8 mouse cellular contexts compared by ENCODE assay signal in genomic region chr19:57411375-57412196, GRCm38 (mm10). TPM values are rescaled to one million over a fixed set of nuclear protein-coding genes. Genes with fewer than 3 reads are reported as not detected.
DNase-seq lines count a peak whose midpoint lies in the region; ATAC-seq and TF ChIP-seq lines count a peak whose summit lies in the region.

No protein-coding gene starts in this region.

- no peak for TF ChIP-seq CTCF in E14TG2a.4 (conservative IDR thresholded peaks at IDR 0.05; ENCODE audit: low read length)
- TF ChIP-seq CTCF in layer of hippocampus, adult 2 months (conservative IDR thresholded peaks at IDR 0.05) = peak; percentile 26
- no peak for TF ChIP-seq CTCF in lung, adult 2 months (IDR thresholded peaks at IDR 0.05; ENCODE audit: insufficient read depth, low read length)

- no peak for TF ChIP-seq POLR2A in lung, adult 2 months (IDR thresholded peaks at IDR 0.05; ENCODE audit: borderline replicate concordance, extremely low read depth, low read depth, low read length)

- H3K9me3 ChIP-seq in E14TG2a.4 (ENCODE audit: low read length) = no peaks in the 10 kb centered on the region
- no peaks in the 10 kb centered on the region for H3K9me3 ChIP-seq in hindbrain, embryonic 10.5 days
- no peaks in the 10 kb centered on the region for H3K9me3 ChIP-seq in neural tube, embryonic 15.5 days (replicated peaks)

- peak; percentile 80 for ATAC-seq in frontal cortex, adult (ENCODE audit: low TSS enrichment)
- peak; percentile 83 for ATAC-seq in neural tube, embryonic 15.5 days (ENCODE audit: low FRiP score)

- peak overlapping the region; percentile 66 for H3K4me3 ChIP-seq in E14TG2a.4 (replicated peaks; ENCODE audit: low read length)
- H3K4me3 ChIP-seq in hindbrain, embryonic 10.5 days = peak overlapping the region; percentile 6; the same call in 1 of the 2 replicates
- peak overlapping the region; percentile 33 for H3K4me3 ChIP-seq in layer of hippocampus, adult 2 months
- H3K4me3 ChIP-seq in lung, adult 2 months (replicated peaks; ENCODE audit: extremely low read depth, low read depth, low read length) = peak overlapping the region; percentile 25
- H3K4me3 ChIP-seq in neural tube, embryonic 15.5 days (replicated peaks) = no peak overlapping the region

- DNase-seq in cerebellum, adult 18-20 months = peak; percentile 73 to 75
- peak; percentile 44 for DNase-seq in hindbrain, embryonic 10.5 days (ENCODE audit: low spot score)
- DNase-seq in layer of hippocampus, adult 2 months (ENCODE audit: low spot score in 2 of 2) = peak; percentile 20 to 27
- peak; percentile 16 for DNase-seq in lung, adult 2 months
- DNase-seq in thymus, adult 18-20 months = peak; percentile 43 to 63

- H3K36me3 ChIP-seq in E14TG2a.4 (ENCODE audit: insufficient read depth, low read length) = no peaks in the 10 kb centered on the region
- H3K36me3 ChIP-seq in hindbrain, embryonic 10.5 days = no peaks in the 10 kb centered on the region
- H3K36me3 ChIP-seq in neural tube, embryonic 15.5 days = no peaks in the 10 kb centered on the region

- H3K4me1 ChIP-seq in E14TG2a.4 (replicated peaks; ENCODE audit: low read depth, low read length) = peaks cover 16% of the 10 kb centered on the region
- peaks cover 14% of the 10 kb centered on the region for H3K4me1 ChIP-seq in hindbrain, embryonic 10.5 days (replicated peaks)
- no peaks in the 10 kb centered on the region for H3K4me1 ChIP-seq in lung, adult 2 months (ENCODE audit: control insufficient read depth, insufficient read depth, low read length)
- H3K4me1 ChIP-seq in neural tube, embryonic 15.5 days = peaks cover 11% of the 10 kb centered on the region

- H3K27ac ChIP-seq in hindbrain, embryonic 10.5 days = peak overlapping the region; percentile 72
- peak overlapping the region; percentile 16; the same call in 1 of the 2 replicates for H3K27ac ChIP-seq in layer of hippocampus, adult 2 months
- peak overlapping the region; percentile 57 for H3K27ac ChIP-seq in neural tube, embryonic 15.5 days (replicated peaks)

- peaks cover 19% of the 10 kb centered on the region for H3K27me3 ChIP-seq in E14TG2a.4 (ENCODE audit: insufficient read depth, low read length)
- no peaks in the 10 kb centered on the region for H3K27me3 ChIP-seq in hindbrain, embryonic 10.5 days (ENCODE audit: insufficient read depth, poor library complexity, severe bottlenecking)
- H3K27me3 ChIP-seq in neural tube, embryonic 15.5 days (replicated peaks) = no peaks in the 10 kb centered on the region

- peak overlapping the region; percentile 49 for H3K4me2 ChIP-seq in neural tube, embryonic 15.5 days

- H3K9ac ChIP-seq in neural tube, embryonic 15.5 days (replicated peaks) = peak overlapping the region; percentile 15; the same call in 1 of the 2 replicates

- WGBS in hindbrain, embryonic 10.5 days = 44% methylated on average over 29 of the region's 29 CpGs
- 13% methylated on average over 29 of the region's 29 CpGs for WGBS in lung, adult 2 months
- WGBS in neural tube, embryonic 15.5 days = 16% methylated on average over 29 of the region's 29 CpGs

RNA-seq across cellular contexts. Expression of gene Trub1, which starts 41.1 kb away (rescaled TPM):
- polyA plus RNA-seq in hindbrain, embryonic 10.5 days (2016; fragmentation: Nextera tagmentation; extraction: Ambion mirVana) = 19.3 and 21.2 TPM in 2 replicates
- 10 to 100 TPM; 17.6 to 17.9 TPM for total RNA-seq in layer of hippocampus, adult 2 months (2021)
- polyA plus RNA-seq in lung, adult 2 months (2012; rRNA removed) = 2.8 and 3.4 TPM in 2 replicates
- 14.9 and 17.8 TPM in 2 replicates for polyA plus RNA-seq in neural tube, embryonic 15.5 days (2015; fragmentation: Nextera tagmentation; extraction: Ambion mirVana)

RNA-seq across cellular contexts. Expression of gene Fam160b1, which starts 51.1 kb away (rescaled TPM):
- 10.8 and 12.8 TPM in 2 replicates for polyA plus RNA-seq in hindbrain, embryonic 10.5 days (2016; fragmentation: Nextera tagmentation; extraction: Ambion mirVana)
- total RNA-seq in layer of hippocampus, adult 2 months (2021) = 10 to 100 TPM; 21.2 to 22.7 TPM
- polyA plus RNA-seq in lung, adult 2 months (2012; rRNA removed) = 12.7 and 17.5 TPM in 2 replicates
- 12.6 and 12.9 TPM in 2 replicates for polyA plus RNA-seq in neural tube, embryonic 15.5 days (2015; fragmentation: Nextera tagmentation; extraction: Ambion mirVana)

Comparison
In these comparisons a context has a peak if more than half of its experiments do, and no peak if none do; other contexts are left out.
1. DNase-seq: peak in every context shown above with its lines; median percentile 74 in cerebellum, adult 18-20 months; 53 in thymus, adult 18-20 months; 44 in hindbrain, embryonic 10.5 days; 24 in layer of hippocampus, adult 2 months; 16 in lung, adult 2 months.
2. H3K27ac ChIP-seq: peak in every context shown above with its lines; median percentile 72 in hindbrain, embryonic 10.5 days; 57 in neural tube, embryonic 15.5 days; 16 in layer of hippocampus, adult 2 months.